Mouse (Mus musculus) thymus, adult 2 months (tissue): ENCODE results near the gene Il1b. TPM values are rescaled to one million over a fixed set of nuclear protein-coding genes. Genes with fewer than 3 reads are reported as not detected.

Source experiments
- DNase-seq: peaks from one replicate; pipeline ENCODE4 v3.0.0; 2021
- H3K27ac ChIP-seq: fragments of 200-500 bp; 2 replicates; pipeline ENCODE4 v1.5.1; 2012; ENCODE audit warnings: low read length, control low read depth; ENCODE audit not compliant: control insufficient read depth, insufficient read depth
- H3K27me3 ChIP-seq: fragments of 200-500 bp; 2 replicates; pipeline ENCODE4 v1.6.1; 2012; ENCODE audit warnings: mild to moderate bottlenecking, low read length, moderate library complexity, mixed read lengths; ENCODE audit not compliant: control insufficient read depth, insufficient read depth
- H3K36me3 ChIP-seq: fragments of 200-500 bp; 2 replicates; pipeline ENCODE4 v1.6.1; 2012; ENCODE audit warnings: mild to moderate bottlenecking, low read length, moderate library complexity; ENCODE audit not compliant: control insufficient read depth, insufficient read depth
- H3K4me1 ChIP-seq: fragments of 200-500 bp; replicated peaks from 2 replicates; pipeline ENCODE4 v1.6.1; 2012; ENCODE audit warnings: low read length; ENCODE audit not compliant: control insufficient read depth, insufficient read depth
- H3K4me3 ChIP-seq: fragments of 200-500 bp; 2 replicates; pipeline ENCODE4 v1.5.1; 2012; ENCODE audit warnings: mild to moderate bottlenecking, low read length, control low read depth, moderate library complexity; ENCODE audit not compliant: control insufficient read depth, insufficient read depth
- CTCF ChIP-seq: fragments of 200-500 bp; IDR thresholded peaks from 2 replicates; pipeline ENCODE4 v1.5.1; 2012; ENCODE audit warnings: mild to moderate bottlenecking, control low read depth, low read length, moderate library complexity, borderline replicate concordance; ENCODE audit not compliant: control insufficient read depth, poor library complexity, insufficient read depth; ENCODE audit errors: extremely low read depth
- POLR2A ChIP-seq: fragments of 200-500 bp; IDR thresholded peaks from 2 replicates; pipeline ENCODE4 v1.6.1; 2012; ENCODE audit warnings: mild to moderate bottlenecking, low read length, control low read depth, moderate library complexity; ENCODE audit not compliant: control insufficient read depth, poor library complexity, insufficient read depth; ENCODE audit errors: extremely low read depth
- WGBS: fragments of 180-500 bp; shearing (Covaris S2); methylation state at CpG from one replicate; pipeline ENCODE4 v1.1.7; 2018; 5-methylcytosine and 5-hydroxymethylcytosine counted together
- polyA plus RNA-seq: library from polyadenylated mRNA; depleted of rRNA; stranded (reverse); fragments of >200 nt; gene quantifications from 2 replicates; pipeline ENCODE4 v1.2.3, GENCODE M21; 2012

Il1b gene
- polyA plus RNA-seq, 1 experiment: 1.9 TPM

DNA sequence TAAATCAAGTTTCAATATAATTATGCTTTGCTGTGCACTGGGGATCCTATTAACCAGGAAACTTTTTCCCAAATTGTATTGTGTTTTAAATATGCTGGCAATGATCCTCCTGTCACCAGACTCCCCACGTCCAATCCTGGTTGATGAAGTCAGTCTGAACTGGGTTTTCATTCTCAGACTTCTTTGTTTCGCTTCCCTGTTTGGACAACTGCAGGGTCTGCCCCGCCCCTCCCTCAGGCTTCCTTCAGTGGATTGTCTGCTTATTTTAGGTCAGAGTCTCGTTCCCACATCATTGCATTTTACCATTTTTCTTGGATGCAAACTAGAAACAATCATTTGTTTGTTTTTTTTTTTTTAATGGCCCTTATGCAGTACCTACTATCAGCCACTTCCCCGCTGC is 9.3 kb upstream of the Il1b start:
- WGBS: 83% methylated on average over 5 of the region's 5 CpGs
- no peak for TF ChIP-seq CTCF
- TF ChIP-seq POLR2A: no peak
- DNase-seq: no peak
- Histone ChIP-seq H3K27me3 (no peaks in the 10 kb centered on the region), H3K36me3 (no peaks in the 10 kb centered on the region), H3K27ac (no peak overlapping the region), H3K4me3 (no peak overlapping the region), H3K4me1 (no peaks in the 10 kb centered on the region)

DNA sequence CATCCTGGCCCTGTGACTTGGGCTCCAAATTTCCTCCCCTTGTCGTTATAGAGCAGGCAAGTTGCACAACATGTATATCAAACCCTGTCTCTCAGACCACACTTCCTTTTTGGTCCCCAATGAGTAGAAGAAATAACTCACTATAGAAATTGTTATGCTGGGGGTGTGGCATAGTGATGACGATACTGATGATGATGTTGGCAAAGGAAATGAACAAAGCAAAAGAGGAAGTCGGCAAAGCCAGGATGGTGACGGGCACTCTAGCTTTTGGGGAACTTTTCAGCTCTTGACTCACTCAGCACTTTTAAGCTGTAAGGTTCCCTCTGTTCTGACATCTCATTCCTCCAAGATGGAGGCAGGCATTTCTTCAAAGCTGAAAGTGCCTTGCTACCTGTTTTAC is 2.4 kb upstream of the Il1b start:
- no peak for DNase-seq
- H3K4me1 ChIP-seq: no peaks in the 10 kb centered on the region
- no peak overlapping the region for H3K4me3 ChIP-seq
- no peak overlapping the region for H3K27ac ChIP-seq
- 18% methylated on average over 4 of the region's 4 CpGs for WGBS
- TF ChIP-seq POLR2A: no peak
- TF ChIP-seq CTCF: no peak
- H3K36me3 ChIP-seq: no peaks in the 10 kb centered on the region
- no peaks in the 10 kb centered on the region for H3K27me3 ChIP-seq

GRCm38 (mm10) chr2:129369615-129370014 is 1.3 kb downstream of the Il1b start:
- 91% methylated on average over 3 of the region's 3 CpGs for WGBS
- no peak for DNase-seq
- Histone ChIP-seq H3K36me3 (no peaks in the 10 kb centered on the region), H3K27ac (no peak overlapping the region), H3K4me3 (no peak overlapping the region), H3K27me3 (no peaks in the 10 kb centered on the region), H3K4me1 (no peaks in the 10 kb centered on the region)
- TF ChIP-seq POLR2A: no peak
- no peak for TF ChIP-seq CTCF

DNA sequence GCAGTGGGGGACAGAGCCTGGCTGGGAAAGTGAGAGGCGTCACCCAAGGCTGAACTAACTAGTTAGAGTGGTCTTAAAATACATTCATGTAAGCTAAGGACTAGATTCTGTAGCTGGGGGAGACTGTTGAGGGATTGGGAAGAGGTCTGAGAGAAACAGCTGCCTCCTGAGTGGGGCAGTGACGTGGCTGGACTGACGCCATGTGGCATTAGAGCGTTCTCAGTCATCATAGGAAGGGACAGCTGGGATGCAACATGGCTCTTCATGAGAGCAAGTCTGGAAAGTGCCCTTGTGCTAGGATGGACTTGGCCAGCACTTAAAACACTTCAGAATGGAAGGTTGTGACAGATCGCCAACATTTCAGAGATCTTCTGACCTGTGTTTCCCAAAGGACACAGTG is 2.1 kb downstream of the Il1b start:
- no peaks in the 10 kb centered on the region for H3K27me3 ChIP-seq
- H3K4me3 ChIP-seq: no peak overlapping the region
- no peak for TF ChIP-seq CTCF
- TF ChIP-seq POLR2A: no peak
- 96% methylated on average over 5 of the region's 5 CpGs for WGBS
- no peaks in the 10 kb centered on the region for H3K4me1 ChIP-seq
- no peaks in the 10 kb centered on the region for H3K36me3 ChIP-seq
- no peak overlapping the region for H3K27ac ChIP-seq
- no peak for DNase-seq

- DNase-seq: no peak
- Histone ChIP-seq H3K27me3 (no peaks in the 10 kb centered on the region), H3K36me3 (no peaks in the 10 kb centered on the region), H3K4me3 (no peak overlapping the region), H3K27ac (no peak overlapping the region), H3K4me1 (no peaks in the 10 kb centered on the region)
- TF ChIP-seq CTCF: no peak
- no peak for TF ChIP-seq POLR2A
- 70% methylated on average over 2 of the region's 2 CpGs for WGBS
Measured at GRCm38 (mm10) chr2:129368106-129368505, 2.8 kb downstream of the Il1b start.

- H3K27me3 ChIP-seq: no peaks in the 10 kb centered on the region
- TF ChIP-seq POLR2A: no peak
- no peak overlapping the region for H3K27ac ChIP-seq
- no peaks in the 10 kb centered on the region for H3K4me1 ChIP-seq
- no peaks in the 10 kb centered on the region for H3K36me3 ChIP-seq
- 98% methylated on average over 5 of the region's 5 CpGs for WGBS
- no peak for DNase-seq
- H3K4me3 ChIP-seq: no peak overlapping the region
Measured at GRCm38 (mm10) chr2:129367246-129367645, 3.7 kb downstream of the Il1b start.

DNA sequence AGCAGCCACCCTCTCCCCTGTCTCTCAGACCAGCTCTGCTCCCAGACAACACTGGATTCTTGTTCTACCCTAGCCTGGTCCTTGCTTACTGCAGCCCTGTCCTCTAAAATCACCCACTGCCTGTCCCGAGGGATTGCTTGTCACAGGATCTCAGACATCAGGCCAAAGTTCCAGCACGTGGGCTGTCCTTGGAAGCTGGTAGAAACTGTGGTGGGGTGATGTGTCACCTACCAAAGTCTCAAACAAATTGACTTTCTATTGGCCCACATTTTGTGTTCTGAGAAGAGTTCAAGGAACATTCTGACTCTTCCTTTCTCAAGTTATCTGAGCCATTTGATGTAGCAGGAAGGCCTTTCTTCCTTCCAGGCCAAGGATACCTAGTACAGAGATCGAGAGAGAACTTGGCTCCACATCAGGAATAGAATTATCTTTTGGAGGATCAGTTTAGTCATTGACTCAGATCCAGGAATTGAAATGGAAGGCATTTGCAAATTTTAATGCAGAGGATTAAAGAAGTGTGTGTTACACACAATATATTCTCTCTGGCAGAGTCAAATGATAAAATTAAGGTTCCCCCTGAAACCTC is 9.9 kb downstream of the Il1b start:
- no peak for DNase-seq
- 93% methylated on average over 3 of the region's 3 CpGs for WGBS
- H3K4me1 ChIP-seq: no peaks in the 10 kb centered on the region
- no peak overlapping the region for H3K27ac ChIP-seq
- H3K36me3 ChIP-seq: no peaks in the 10 kb centered on the region
- TF ChIP-seq POLR2A (no peak), CTCF (no peak)
- H3K4me3 ChIP-seq: no peak overlapping the region
- H3K27me3 ChIP-seq: no peaks in the 10 kb centered on the region
